Mouse (Mus musculus) mouse embryonic stem cell (cell line): ENCODE measurements around the gene Shprh.
"Not testable (repeated sequence)": the region's sequence is repeated elsewhere in the genome, so short reads cannot be mapped to it uniquely, and the experiment has no call there.

ENCODE experiments used
- in situ Hi-C, 2 experiments: fragments of 300-500 bp; cut with MboI; formaldehyde crosslinking; loops; 1 replicate in 1 of 2; 3 replicates in 1 of 2; pipeline ENCODE4 v1.14.3; 2019 to 2020; ENCODE audit warnings: low sequenced_read_pairs in 2 of 2, low pct_unique_long_range_greater_than_20kb in 1 of 2, mixed read lengths in 1 of 2; ENCODE audit not compliant: unreplicated experiment in 1 of 2

Shprh gene

DNA sequence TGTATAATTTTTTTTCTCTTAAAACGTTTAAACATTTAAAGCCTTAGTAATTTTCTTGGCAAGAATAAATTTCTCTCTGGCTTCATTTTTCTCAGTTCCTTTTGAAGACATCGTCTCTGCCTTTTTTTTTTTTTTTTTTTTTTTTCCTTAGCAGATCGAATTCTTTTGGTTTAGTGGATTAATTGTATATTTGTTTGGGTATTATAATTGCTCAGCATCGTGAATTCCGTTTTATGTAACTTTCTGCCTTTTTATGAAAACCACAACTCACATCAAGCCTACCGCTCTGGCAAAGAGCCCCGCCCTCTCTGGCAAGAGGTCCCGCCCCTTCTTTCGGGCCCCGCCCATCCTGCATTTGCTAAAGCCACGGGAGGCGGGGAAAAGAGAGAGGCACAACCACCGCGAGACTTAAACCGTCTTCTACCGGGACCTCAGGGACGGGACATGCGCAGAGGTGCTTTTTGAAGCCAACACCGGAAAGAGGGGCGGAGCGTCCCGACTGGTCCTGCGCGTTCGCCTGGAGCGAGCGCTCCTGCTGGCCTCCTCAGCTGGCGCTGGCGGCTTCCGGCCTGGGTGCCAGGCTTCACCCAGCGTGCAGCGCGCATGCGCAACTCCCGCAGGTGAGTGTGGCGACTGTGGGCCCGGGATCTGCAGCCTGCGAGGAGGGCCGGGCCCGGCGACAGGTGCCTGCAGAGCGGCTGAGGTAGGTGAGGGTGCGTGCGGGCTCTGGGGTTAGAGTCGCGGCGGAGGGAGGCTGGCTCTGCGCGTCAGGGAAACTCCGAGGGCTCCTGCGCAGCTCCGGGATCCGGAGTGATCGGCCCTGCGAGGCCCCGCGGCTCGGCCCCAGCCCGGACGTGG, at the start of gene Shprh:
Gene Shprh (plus strand): TSS at position 544 of the 858 bp plus-strand sequence.
- in situ Hi-C loops = no loop called here

GRCm38 (mm10) chr10:11121781-11122180, 27.4 kb upstream of the Shprh start:
- in situ Hi-C loops = no loop called here

GRCm38 (mm10) chr10:11145580-11145979, 3.6 kb upstream of the Shprh start:
- in situ Hi-C loops = no loop called here

DNA sequence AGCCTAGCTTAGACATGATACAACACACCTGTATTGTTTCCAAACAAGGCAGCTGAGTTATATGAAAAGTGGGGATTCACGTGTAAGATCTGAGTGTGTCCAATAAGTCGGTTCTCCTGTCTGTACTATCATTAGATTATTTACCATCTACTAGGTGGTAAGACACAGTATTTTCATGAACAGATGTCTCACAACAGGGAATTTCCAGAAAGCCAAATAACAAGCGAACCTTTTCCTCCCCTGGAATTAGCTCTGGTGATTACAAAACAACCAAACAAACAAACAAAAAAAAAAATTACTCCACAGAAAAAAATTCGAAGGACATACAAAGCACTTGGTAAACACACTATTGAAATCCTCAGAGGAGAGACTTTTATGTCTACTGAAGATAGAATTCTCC, 781 bp upstream of the Shprh start:
- in situ Hi-C loops = no loop called here

GRCm38 (mm10) chr10:11149742-11150125, 507 bp downstream of the Shprh start:
- in situ Hi-C loops = no loop called here

DNA sequence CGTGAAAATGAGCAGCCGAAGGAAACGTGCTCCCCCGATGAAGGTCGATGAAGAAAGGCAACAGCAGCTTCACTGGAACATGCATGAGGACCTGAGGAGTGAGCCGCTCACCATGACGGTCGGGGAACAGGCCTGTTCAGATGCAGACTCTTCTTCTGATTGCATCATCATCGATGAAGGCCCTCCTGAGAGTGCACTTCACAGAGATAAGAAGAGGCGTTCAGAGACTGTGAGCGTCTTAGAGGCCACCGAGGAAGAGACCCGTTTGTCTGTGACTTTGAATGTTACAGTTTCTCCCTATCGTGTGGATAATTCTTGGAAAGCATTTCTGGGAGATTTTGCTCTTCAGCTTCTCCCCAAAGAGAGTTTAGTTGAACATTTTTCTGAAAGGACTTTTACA, 2.4 kb downstream of the Shprh start:
- in situ Hi-C loops = no loop called here

DNA sequence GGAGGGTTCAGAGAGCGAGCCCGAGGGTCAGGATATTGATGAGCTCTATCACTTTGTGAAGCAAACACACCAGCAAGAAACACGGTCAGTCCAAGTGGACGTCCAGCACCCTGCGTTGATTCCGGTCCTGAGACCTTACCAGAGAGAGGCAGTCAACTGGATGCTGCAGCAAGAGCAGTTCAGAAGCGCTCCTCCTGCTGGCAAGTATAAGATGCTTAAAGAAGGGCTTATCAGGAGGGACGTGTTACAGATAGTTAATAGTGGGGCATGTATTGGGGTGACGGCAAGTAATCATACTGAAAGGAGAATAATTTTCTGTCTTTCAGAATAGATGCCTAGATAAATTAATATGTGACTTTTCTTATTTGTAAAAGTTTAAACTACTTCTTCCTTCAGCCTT, 7.8 kb downstream of the Shprh start:
- in situ Hi-C loops = no loop called here

DNA sequence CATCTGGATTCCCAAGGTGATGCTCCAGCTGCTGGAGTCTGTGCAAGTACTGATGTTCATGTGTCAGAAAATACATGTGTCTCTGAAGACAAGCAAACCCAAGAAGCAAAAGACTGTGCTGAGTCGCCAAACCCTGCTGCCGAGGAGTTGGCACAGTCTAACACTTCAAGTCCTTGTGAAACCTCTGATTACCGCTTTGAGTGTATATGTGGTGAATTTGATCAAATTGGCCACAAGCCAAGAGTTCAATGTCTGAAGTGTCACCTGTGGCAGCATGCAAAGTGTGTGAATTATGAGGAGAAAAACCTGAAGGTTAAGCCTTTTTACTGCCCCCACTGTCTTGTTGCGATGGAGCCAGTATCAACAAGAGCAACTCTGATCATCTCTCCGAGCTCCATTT, 15.3 kb downstream of the Shprh start:
- in situ Hi-C loops = loop anchor here in 1 of 2 experiments (10.0 kb wide), 1 partner anchor 50 kb away; no protein-coding TSS in a partner anchor

DNA sequence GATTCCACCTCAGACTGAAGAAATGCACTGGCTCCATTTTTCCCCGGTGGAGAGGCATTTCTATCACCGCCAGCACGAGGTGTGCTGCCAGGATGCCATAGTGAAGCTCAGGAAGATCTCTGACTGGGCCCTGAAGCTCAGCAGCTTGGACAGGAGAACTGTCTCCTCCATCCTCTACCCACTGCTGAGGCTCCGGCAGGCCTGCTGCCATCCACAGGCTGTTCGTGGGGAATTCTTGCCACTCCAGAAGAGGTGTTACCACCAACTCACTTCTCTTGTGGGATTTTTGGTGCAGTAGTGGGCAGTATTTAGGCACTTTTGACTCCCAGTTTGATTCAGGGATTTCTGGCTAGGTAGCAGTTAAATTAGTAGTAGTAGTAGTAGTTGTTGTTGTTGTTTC, 21.0 kb downstream of the Shprh start:
- in situ Hi-C loops = no loop called here

DNA sequence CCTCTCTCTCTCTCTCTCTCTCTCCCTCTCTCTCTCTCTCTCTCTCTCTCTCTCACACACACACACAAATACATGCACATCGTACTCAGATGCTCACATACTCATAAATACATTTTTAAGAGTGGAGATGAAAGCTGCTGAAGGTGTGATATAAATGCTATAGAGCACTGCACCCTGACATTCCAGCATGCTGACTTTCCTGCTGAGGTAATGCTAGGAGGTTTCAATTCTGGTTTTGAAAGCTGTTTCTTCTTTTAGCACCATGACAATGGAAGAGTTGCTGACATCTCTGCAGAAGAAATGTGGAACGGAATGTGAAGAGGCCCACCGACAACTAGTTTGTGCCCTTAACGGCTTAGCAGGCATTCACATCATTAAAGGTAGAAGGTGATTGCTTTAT, 22.4 kb downstream of the Shprh start:
- in situ Hi-C loops = no loop called here

DNA sequence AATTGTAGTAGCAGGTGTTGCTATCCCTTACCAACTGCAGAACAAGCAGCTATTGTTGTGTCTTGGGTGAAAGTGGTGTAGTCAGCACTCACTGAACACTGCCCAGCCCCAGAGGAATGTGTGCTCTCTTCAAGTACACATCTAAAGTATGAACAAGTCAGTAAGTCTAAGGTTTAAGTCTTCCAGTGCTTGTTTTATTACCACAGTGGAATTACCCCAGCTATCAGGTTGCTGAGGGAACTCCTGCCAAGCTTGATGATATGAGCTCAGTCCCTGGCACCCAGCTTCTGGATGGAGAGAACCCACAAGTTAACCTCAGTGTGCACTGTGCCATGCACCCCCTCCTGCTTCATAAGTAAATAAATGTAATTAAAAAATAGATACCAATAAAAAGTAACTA, 23.3 kb downstream of the Shprh start:
- in situ Hi-C loops = no loop called here

DNA sequence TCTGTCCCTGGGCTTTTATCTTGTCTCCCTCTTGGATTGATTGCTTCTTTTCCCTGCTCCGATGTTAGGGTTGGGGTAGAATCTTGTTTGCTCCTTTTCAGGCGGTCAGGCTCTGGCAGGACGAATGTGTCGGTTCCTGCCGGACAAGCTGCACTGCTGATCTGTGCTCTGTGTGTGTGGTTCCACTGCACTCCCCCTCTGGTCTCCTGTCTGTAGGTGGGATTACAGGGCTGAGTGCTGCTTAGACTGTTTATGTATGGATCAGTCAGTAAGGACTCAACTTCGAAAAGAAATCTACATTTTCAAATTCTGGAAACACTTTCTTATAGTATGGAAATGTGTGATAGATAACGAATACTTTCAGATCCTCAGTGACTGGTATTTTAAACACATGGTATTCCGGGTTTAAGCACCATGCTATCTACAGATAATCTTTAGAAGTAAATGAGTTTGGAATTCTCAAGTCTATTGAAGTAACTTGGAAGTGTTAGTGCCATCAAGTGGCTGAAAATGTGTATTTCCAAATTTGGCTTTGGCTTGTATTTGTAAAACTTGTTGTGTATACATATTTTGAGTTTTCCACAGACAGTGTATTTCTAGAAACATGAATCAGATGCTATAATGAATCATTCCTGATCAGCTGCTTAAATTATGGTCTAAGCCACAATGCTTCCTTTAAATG, 26.7 kb downstream of the Shprh start:
- in situ Hi-C loops = no loop called here

- in situ Hi-C loops = no loop called here
Observed at GRCm38 (mm10) chr10:11180077-11180476, 30.9 kb downstream of the Shprh start.

DNA sequence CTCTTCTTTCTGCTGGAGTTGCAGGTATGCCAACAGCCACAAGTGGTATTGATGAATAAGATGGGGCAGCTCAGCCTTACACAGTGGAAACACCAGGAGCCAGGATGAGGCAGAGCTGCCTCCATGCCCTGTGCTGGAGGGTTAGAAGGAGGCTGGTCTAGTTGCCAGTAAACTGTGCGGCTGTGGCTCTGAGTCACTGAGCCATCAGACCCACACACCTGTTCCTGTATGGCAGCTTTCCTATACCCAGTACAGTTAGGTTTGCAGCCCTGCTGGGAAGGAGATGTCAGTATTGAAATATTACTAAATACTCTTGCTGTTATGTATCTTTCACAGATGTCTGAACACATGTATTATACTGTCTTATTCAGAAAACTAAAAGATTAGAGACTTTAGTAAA, 48.1 kb downstream of the Shprh start:
- in situ Hi-C loops = no loop called here

GRCm38 (mm10) chr10:11198346-11198745, 49.1 kb downstream of the Shprh start:
- in situ Hi-C loops = no loop called here

GRCm38 (mm10) chr10:11199980-11200379, 50.8 kb downstream of the Shprh start:
- in situ Hi-C loops = no loop called here

- in situ Hi-C loops = not testable (repeated sequence)
Observed at GRCm38 (mm10) chr10:11205883-11206282, 56.7 kb downstream of the Shprh start.

GRCm38 (mm10) chr10:11208670-11209069, 59.4 kb downstream of the Shprh start:
- in situ Hi-C loops = no loop called here

DNA sequence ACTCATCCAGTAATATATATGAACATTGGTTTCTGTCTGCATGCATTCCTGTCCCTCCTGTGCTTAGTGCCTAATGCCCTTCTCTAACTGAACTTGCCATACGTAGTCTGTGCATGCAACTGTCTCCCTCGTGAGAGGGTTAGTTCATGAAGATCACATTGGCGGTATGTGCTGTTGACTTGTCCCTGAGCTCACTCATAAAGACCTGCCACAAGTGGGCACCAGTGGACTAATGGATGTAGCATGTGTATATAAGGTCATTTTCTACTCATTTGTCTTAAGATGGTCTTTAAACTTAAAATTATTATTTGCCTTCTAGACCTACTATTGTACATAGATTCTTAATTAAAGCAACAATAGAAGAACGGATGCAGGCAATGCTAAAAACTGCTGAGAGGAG, 62.8 kb downstream of the Shprh start:
- in situ Hi-C loops = loop anchor here in 1 of 2 experiments (10.0 kb wide), 1 partner anchor 47 kb away; no protein-coding TSS in a partner anchor

- in situ Hi-C loops = no loop called here
Observed at GRCm38 (mm10) chr10:11226442-11226841, 77.2 kb downstream of the Shprh start.
